Mouse (Mus musculus): Measurements from ENCODE around the gene Ccl27a. TPM values are rescaled to one million over a fixed set of nuclear protein-coding genes. Genes with fewer than 3 reads are reported as not detected.
A peak's percentile ranks its signal among the peaks of the same experiment; 100 is the strongest.

Ccl27a gene
- polyA plus RNA-seq, 1 experiment, result 236 TPM

DNA sequence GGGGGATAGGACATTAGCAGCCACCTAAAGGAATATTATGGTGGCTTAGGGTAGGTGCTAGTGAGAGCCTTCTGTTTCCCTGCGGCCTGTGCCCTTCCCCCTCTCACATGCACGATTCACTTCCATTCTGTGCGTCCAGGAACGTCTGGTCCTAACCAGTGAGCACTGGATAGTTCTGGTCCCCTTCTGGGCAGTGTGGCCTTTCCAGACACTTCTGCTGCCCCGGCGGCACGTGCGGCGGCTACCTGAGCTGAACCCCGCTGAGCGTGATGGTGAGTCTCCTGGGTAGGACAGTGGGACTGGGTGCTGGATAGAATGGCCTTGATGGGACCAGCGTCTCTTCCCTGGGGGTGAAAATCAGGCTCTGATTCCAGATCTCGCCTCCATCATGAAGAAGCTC is 16.7 kb downstream of the Ccl27a start:
- TF ChIP-seq CTCF (IDR thresholded peaks at IDR 0.05; ENCODE audit: borderline replicate concordance, insufficient read depth, low read depth, low read length), result no peak
- Histone ChIP-seq H3K27me3 (ENCODE audit: control insufficient read depth, insufficient read depth, low read length) (no peaks in the 10 kb centered on the region), H3K27ac (ENCODE audit: insufficient read depth, low read length) (no peak overlapping the region), H3K4me1 (ENCODE audit: control insufficient read depth, insufficient read depth, low read length) (peaks cover 39% of the 10 kb centered on the region), H3K4me3 (replicated peaks; ENCODE audit: insufficient read depth, low read depth, low read length) (no peak overlapping the region)
- no peak for DNase-seq
- WGBS, result 87% methylated on average over 13 of the region's 13 CpGs

DNA sequence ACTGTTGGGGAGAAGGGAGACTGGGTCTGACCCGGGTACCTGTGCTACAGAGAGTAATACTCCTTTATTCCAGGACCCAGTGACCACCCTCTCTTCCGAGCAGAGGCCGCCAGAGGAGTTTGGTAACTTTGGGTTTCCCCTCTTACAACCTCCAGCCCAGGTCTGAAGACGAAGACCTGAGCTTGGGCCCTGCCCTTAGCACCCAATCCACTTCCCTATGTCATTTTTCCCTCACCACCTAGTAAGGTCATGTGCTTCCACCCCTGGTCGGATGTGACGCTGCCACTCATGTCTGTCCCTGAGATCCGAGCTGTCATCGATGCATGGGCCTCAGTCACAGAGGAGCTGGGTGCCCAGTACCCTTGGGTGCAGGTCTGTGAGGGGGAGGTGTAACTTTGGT is 17.6 kb downstream of the Ccl27a start:
- Histone ChIP-seq H3K27ac (ENCODE audit: insufficient read depth, low read length) (peak overlapping the region; percentile 80), H3K27me3 (ENCODE audit: control insufficient read depth, insufficient read depth, low read length) (no peaks in the 10 kb centered on the region), H3K4me3 (replicated peaks; ENCODE audit: insufficient read depth, low read depth, low read length) (peak overlapping the region; percentile 90), H3K4me1 (ENCODE audit: control insufficient read depth, insufficient read depth, low read length) (peaks cover 30% of the 10 kb centered on the region)
- 62% methylated on average over 8 of the region's 8 CpGs for WGBS
- TF ChIP-seq POLR2A (IDR thresholded peaks at IDR 0.05; ENCODE audit: borderline replicate concordance, insufficient read depth, low read length), result no peak
- no peak for TF ChIP-seq CTCF (IDR thresholded peaks at IDR 0.05; ENCODE audit: borderline replicate concordance, insufficient read depth, low read depth, low read length)
- DNase-seq, result peak in 1 of 2 experiments; percentile 48

- TF ChIP-seq POLR2A (IDR thresholded peaks at IDR 0.05; ENCODE audit: borderline replicate concordance, insufficient read depth, low read length) (peak; percentile 34; the same call in 1 of the 2 replicates), CTCF (IDR thresholded peaks at IDR 0.05; ENCODE audit: borderline replicate concordance, insufficient read depth, low read depth, low read length) (peak; percentile 82)
- peak within 1 kb of the TSS; percentile 90 for H3K4me3 ChIP-seq (replicated peaks; ENCODE audit: insufficient read depth, low read depth, low read length)
- H3K27me3 ChIP-seq (ENCODE audit: control insufficient read depth, insufficient read depth, low read length), result no peaks in the 10 kb centered on the region
- H3K27ac ChIP-seq (ENCODE audit: insufficient read depth, low read length), result peak within 1 kb of the TSS; percentile 93
- DNase-seq, result peak; percentile 86 to 94
- under 1% methylated on average over 57 of the region's 57 CpGs for WGBS
- peaks cover 23% of the 10 kb centered on the region for H3K4me1 ChIP-seq (ENCODE audit: control insufficient read depth, insufficient read depth, low read length)
These were observed 18.4 kb downstream of the Ccl27a start, which contains the start of gene Sigmar1 for GRCm38 (mm10) chr4:41755338-41756305. TSS of gene Sigmar1 (minus strand) at chr4:41756157.

DNA sequence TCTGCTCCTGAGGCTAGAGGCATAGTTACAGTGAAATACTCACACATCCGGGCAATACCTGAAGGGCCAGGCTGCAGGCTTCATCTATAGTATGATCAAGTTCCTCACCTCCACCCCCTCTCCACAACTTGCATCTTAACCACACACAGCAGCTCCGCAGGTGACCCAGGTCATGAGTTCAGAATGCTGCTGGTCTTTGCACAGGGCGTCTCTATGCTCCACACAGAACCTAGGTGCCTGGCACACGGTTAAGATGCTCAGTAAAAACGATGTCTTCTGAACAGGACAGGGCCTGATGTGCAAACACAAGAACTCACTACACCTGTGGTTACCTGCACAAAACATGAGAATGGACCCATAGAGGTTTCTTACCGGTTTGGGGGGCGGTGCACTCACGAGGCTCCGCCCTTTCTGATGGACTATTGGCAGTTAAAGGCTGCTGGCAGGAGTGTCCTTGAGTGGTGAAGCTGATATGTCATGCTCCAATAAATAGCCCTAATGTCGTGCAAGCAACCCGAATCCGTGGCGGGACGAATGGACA is 19.2 kb downstream of the Ccl27a start, which contains the start of gene Galt:
Gene Galt (plus strand): TSS at position 432 of the 541 bp plus-strand sequence.
- H3K27me3 ChIP-seq (ENCODE audit: control insufficient read depth, insufficient read depth, low read length), result no peaks in the 10 kb centered on the region
- peak within 1 kb of the TSS; percentile 90 for H3K4me3 ChIP-seq (replicated peaks; ENCODE audit: insufficient read depth, low read depth, low read length)
- H3K4me1 ChIP-seq (ENCODE audit: control insufficient read depth, insufficient read depth, low read length), result peaks cover 20% of the 10 kb centered on the region
- 10% methylated on average over 14 of the region's 14 CpGs for WGBS
- peak in 1 of 2 experiments; percentile 88 for DNase-seq
- H3K27ac ChIP-seq (ENCODE audit: insufficient read depth, low read length), result peak within 1 kb of the TSS; percentile 93
- TF ChIP-seq POLR2A (IDR thresholded peaks at IDR 0.05; ENCODE audit: borderline replicate concordance, insufficient read depth, low read length) (peak; percentile 36; the same call in 1 of the 2 replicates), CTCF (IDR thresholded peaks at IDR 0.05; ENCODE audit: borderline replicate concordance, insufficient read depth, low read depth, low read length) (no peak)

DNA sequence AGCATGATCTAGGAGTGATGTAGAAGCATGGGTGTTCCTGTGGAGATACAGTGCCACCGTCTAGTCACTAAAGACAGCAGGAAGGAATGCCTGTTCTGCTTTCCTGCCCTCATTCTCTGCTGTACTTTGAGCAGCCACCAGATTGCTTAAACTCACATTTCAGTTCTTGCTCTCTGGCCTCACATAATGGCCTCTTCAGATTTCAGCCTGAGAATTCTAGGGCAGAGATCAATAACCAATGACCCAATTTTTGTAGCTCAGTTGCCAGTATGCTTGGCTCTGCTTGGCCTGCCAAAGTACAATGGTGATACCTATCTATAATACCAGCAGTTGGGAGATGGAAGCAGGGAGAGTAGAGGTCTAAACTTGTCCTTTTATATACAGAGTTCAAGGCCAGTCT is 29.0 kb downstream of the Ccl27a start:
- no peak overlapping the region for H3K4me3 ChIP-seq (replicated peaks; ENCODE audit: insufficient read depth, low read depth, low read length)
- H3K4me1 ChIP-seq (ENCODE audit: control insufficient read depth, insufficient read depth, low read length), result no peaks in the 10 kb centered on the region
- 88% methylated on average over 1 of the region's 1 CpGs for WGBS
- H3K27me3 ChIP-seq (ENCODE audit: control insufficient read depth, insufficient read depth, low read length), result no peaks in the 10 kb centered on the region
- no peak for TF ChIP-seq CTCF (IDR thresholded peaks at IDR 0.05; ENCODE audit: borderline replicate concordance, insufficient read depth, low read depth, low read length)
- no peak for TF ChIP-seq POLR2A (IDR thresholded peaks at IDR 0.05; ENCODE audit: borderline replicate concordance, insufficient read depth, low read length)
- H3K27ac ChIP-seq (ENCODE audit: insufficient read depth, low read length), result no peak overlapping the region
- no peak for DNase-seq

- no peak overlapping the region for H3K27ac ChIP-seq (ENCODE audit: insufficient read depth, low read length)
- H3K4me1 ChIP-seq (ENCODE audit: control insufficient read depth, insufficient read depth, low read length), result peaks cover 5% of the 10 kb centered on the region; the same call in 1 of the 2 replicates
- WGBS, result 73% methylated on average over 2 of the region's 2 CpGs
- H3K27me3 ChIP-seq (ENCODE audit: control insufficient read depth, insufficient read depth, low read length), result no peaks in the 10 kb centered on the region
- H3K4me3 ChIP-seq (replicated peaks; ENCODE audit: insufficient read depth, low read depth, low read length), result no peak overlapping the region
- no peak for DNase-seq
- TF ChIP-seq CTCF (IDR thresholded peaks at IDR 0.05; ENCODE audit: borderline replicate concordance, insufficient read depth, low read depth, low read length), result no peak
- no peak for TF ChIP-seq POLR2A (IDR thresholded peaks at IDR 0.05; ENCODE audit: borderline replicate concordance, insufficient read depth, low read length)
These were observed 29.9 kb downstream of the Ccl27a start for GRCm38 (mm10) chr4:41744131-41744530.

DNA sequence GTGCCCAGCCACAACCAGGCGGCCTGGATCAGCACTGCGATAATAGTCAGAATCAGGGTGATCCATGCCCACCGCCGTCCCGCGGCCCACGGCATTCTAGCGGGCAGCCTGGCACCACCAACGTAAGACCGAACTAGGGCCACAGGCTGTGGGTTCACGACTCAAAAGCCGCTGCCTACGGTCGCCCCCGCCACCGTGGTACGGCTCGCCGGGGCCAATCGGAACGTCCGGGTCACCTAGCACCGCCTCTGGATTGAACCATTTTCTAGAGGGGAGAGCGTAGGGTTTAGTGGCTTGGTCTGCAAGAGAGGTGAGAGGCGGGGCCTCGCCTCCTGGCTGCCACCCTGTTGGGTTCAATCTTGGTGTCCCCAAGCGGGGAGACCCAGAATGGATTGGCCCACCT is 32.9 kb downstream of the Ccl27a start:
- H3K27ac ChIP-seq (ENCODE audit: insufficient read depth, low read length), result peak overlapping the region; percentile 60; the same call in 1 of the 2 replicates
- no peaks in the 10 kb centered on the region for H3K27me3 ChIP-seq (ENCODE audit: control insufficient read depth, insufficient read depth, low read length)
- TF ChIP-seq POLR2A (IDR thresholded peaks at IDR 0.05; ENCODE audit: borderline replicate concordance, insufficient read depth, low read length) (peak; percentile 93), CTCF (IDR thresholded peaks at IDR 0.05; ENCODE audit: borderline replicate concordance, insufficient read depth, low read depth, low read length) (no peak)
- peak overlapping the region; percentile 79 for H3K4me3 ChIP-seq (replicated peaks; ENCODE audit: insufficient read depth, low read depth, low read length)
- WGBS, result under 1% methylated on average over 27 of the region's 27 CpGs
- peak; percentile 95 to 98 for DNase-seq
- H3K4me1 ChIP-seq (ENCODE audit: control insufficient read depth, insufficient read depth, low read length), result peaks cover 5% of the 10 kb centered on the region; the same call in 1 of the 2 replicates

Measured in cerebellum, adult 2 months (tissue).